Mouse (Mus musculus): ENCODE data around the gene Psmb6. TPM values are rescaled to one million over a fixed set of nuclear protein-coding genes. Genes with fewer than 3 reads are reported as not detected.
"Not testable (repeated sequence)": the region's sequence is repeated elsewhere in the genome, so short reads cannot be mapped to it uniquely, and the experiment has no call there.

The Psmb6 gene
- polyA plus RNA-seq, 1 experiment from 2014 or later: 689 TPM

GRCm38 (mm10) chr11:70509753-70510564, 15.2 kb upstream of the Psmb6 start:
- Histone ChIP-seq H3K4me1 (0 out of 2 replicates have a peak, but pooled peaks cover 3% of the 10 kb centered on the region), H3K27me3 (replicated peaks) (no peaks in the 10 kb centered on the region), H3K4me2 (peak overlapping the region; percentile 26; the same call in 1 of the 2 replicates), H3K9ac (no peak overlapping the region), H3K36me3 (no peaks in the 10 kb centered on the region), H3K4me3 (replicated peaks) (no peak overlapping the region), H3K27ac (no peak overlapping the region), H3K9me3 (no peaks in the 10 kb centered on the region)
- 12% methylated on average over 19 of the region's 19 CpGs for WGBS
- 0 out of 2 replicates have a peak, but pooled peaks have one; percentile 28 for ATAC-seq (ENCODE audit: insufficient read depth, low FRiP score, low read depth)

- Histone ChIP-seq H3K4me2 (no peak overlapping the region), H3K27ac (no peak overlapping the region), H3K9ac (no peak overlapping the region), H3K9me3 (no peaks in the 10 kb centered on the region), H3K4me3 (replicated peaks) (no peak overlapping the region), H3K36me3 (no peaks in the 10 kb centered on the region), H3K27me3 (replicated peaks) (no peaks in the 10 kb centered on the region), H3K4me1 (0 out of 2 replicates have a peak, but pooled peaks cover 3% of the 10 kb centered on the region)
- ATAC-seq (ENCODE audit: insufficient read depth, low FRiP score, low read depth): no peak
- 73% methylated on average over 2 of the region's 2 CpGs for WGBS
These were observed 13.9 kb upstream of the Psmb6 start for GRCm38 (mm10) chr11:70511242-70511641.

GRCm38 (mm10) chr11:70511825-70512224, 13.3 kb upstream of the Psmb6 start:
- Histone ChIP-seq H3K9ac (no peak overlapping the region), H3K4me2 (no peak overlapping the region), H3K27ac (no peak overlapping the region), H3K27me3 (replicated peaks) (no peaks in the 10 kb centered on the region), H3K9me3 (no peaks in the 10 kb centered on the region), H3K36me3 (no peaks in the 10 kb centered on the region), H3K4me1 (0 out of 2 replicates have a peak, but pooled peaks cover 3% of the 10 kb centered on the region), H3K4me3 (replicated peaks) (no peak overlapping the region)
- no peak for ATAC-seq (ENCODE audit: insufficient read depth, low FRiP score, low read depth)
- WGBS: 84% methylated on average over 7 of the region's 7 CpGs

DNA sequence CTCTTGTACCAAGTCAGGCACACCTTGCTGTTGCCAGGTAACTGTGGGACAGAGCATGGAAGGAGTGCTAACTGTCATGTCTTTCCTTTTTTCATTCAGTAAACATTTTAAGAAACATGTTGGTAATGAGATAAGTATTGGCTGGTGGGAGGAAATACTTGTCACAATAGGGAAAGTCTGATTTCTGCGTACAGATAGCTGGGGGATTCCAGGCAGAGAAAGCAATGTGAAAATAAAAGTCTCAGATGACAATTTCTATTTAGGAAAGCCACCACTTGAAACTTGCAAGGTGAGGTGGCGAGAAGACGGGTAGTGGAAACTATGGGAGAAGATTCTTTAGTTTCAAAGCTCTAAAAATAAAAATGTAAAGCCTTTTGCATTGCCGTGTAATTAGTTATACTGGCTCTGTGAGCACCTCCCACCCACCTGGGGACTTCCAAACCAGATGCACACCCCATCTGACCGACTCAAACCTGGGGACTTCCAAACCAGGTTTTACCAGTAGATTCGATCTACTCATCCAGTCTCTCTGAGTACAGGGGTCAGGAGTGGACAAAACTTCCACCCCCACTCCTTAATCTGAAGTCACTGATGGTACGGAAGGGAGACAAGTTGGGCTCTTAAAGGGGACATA, 12.3 kb upstream of the Psmb6 start:
- Histone ChIP-seq H3K4me2 (no peak overlapping the region), H3K9me3 (no peaks in the 10 kb centered on the region), H3K36me3 (no peaks in the 10 kb centered on the region), H3K4me3 (replicated peaks) (no peak overlapping the region), H3K27ac (no peak overlapping the region), H3K27me3 (replicated peaks) (no peaks in the 10 kb centered on the region), H3K9ac (no peak overlapping the region), H3K4me1 (0 out of 2 replicates have a peak, but pooled peaks cover 3% of the 10 kb centered on the region)
- ATAC-seq (ENCODE audit: insufficient read depth, low FRiP score, low read depth): no peak
- 73% methylated on average over 7 of the region's 7 CpGs for WGBS

- Histone ChIP-seq H3K4me2 (no peak overlapping the region), H3K9ac (no peak overlapping the region), H3K9me3 (no peaks in the 10 kb centered on the region), H3K36me3 (no peaks in the 10 kb centered on the region), H3K4me3 (replicated peaks) (no peak overlapping the region), H3K27ac (no peak overlapping the region), H3K4me1 (0 out of 2 replicates have a peak, but pooled peaks cover 3% of the 10 kb centered on the region), H3K27me3 (replicated peaks) (no peaks in the 10 kb centered on the region)
- ATAC-seq (ENCODE audit: insufficient read depth, low FRiP score, low read depth): no peak
- 60% methylated on average over 11 of the region's 11 CpGs for WGBS
These were observed 11.6 kb upstream of the Psmb6 start for GRCm38 (mm10) chr11:70513520-70513919.

- no peak for ATAC-seq (ENCODE audit: insufficient read depth, low FRiP score, low read depth)
- Histone ChIP-seq H3K9ac (no peak within 1 kb of the TSS), H3K27me3 (replicated peaks) (no peaks in the 10 kb centered on the region), H3K4me1 (0 out of 2 replicates have a peak, but pooled peaks cover 3% of the 10 kb centered on the region), H3K4me3 (replicated peaks) (no peak within 1 kb of the TSS), H3K36me3 (no peaks in the 10 kb centered on the region), H3K4me2 (no peak within 1 kb of the TSS), H3K9me3 (no peaks in the 10 kb centered on the region), H3K27ac (no peak within 1 kb of the TSS)
- 82% methylated on average over 7 of the region's 7 CpGs for WGBS
These were observed 10.9 kb upstream of the Psmb6 start, which contains the start of gene Vmo1 for GRCm38 (mm10) chr11:70514288-70514687. TSS of gene Vmo1 (minus strand) at chr11:70514616.

- no peaks in the 10 kb centered on the region for H3K9me3 ChIP-seq
- no peak for ATAC-seq (ENCODE audit: insufficient read depth, low FRiP score, low read depth)
- WGBS: 19% methylated on average over 2 of the region's 2 CpGs
These were observed 8.8 kb upstream of the Psmb6 start for GRCm38 (mm10) chr11:70516352-70516751.

DNA sequence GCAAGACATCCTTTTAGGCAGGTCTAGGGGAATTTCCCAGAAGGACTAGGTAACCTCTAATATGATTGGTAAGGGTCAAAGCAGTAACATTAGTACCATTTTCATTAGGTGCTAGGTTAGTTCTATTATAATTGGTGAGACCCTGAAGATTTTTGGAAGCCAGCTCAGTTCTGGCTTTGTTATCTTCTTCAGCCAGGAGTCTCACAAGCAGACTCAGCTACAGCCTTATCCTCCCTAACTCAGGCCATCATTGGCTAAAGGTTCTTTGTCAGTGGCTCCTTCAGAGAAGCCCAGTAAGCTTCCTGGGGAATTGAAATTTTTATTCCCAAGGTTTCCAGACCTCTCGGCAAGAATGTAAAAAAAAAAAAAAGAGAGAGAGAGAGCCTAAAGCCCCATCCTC, 6.7 kb upstream of the Psmb6 start:
- Histone ChIP-seq H3K9me3 (no peaks in the 10 kb centered on the region), H3K27me3 (replicated peaks) (no peaks in the 10 kb centered on the region), H3K36me3 (no peaks in the 10 kb centered on the region), H3K9ac (no peak overlapping the region), H3K4me1 (peaks cover 9% of the 10 kb centered on the region; the same call in 1 of the 2 replicates), H3K4me2 (no peak overlapping the region), H3K4me3 (replicated peaks) (no peak overlapping the region), H3K27ac (no peak overlapping the region)
- 33% methylated on average over 1 of the region's 1 CpGs for WGBS
- no peak for ATAC-seq (ENCODE audit: insufficient read depth, low FRiP score, low read depth)

More at GRCm38 (mm10) chr11:70516352-70516751, 8.8 kb upstream of the Psmb6 start:
- Histone ChIP-seq H3K36me3 (no peaks in the 10 kb centered on the region), H3K27ac (no peak overlapping the region), H3K4me2 (no peak overlapping the region), H3K27me3 (replicated peaks) (no peaks in the 10 kb centered on the region), H3K4me3 (replicated peaks) (no peak overlapping the region), H3K4me1 (peaks cover 9% of the 10 kb centered on the region; the same call in 1 of the 2 replicates), H3K9ac (no peak overlapping the region)

GRCm38 (mm10) chr11:70518923-70519322, 6.2 kb upstream of the Psmb6 start, which contains the start of gene Gltpd2:
TSS of gene Gltpd2 (plus strand) at chr11:70519196.
- H3K4me2 ChIP-seq: peak within 1 kb of the TSS; percentile 57
- WGBS: 74% methylated on average over 10 of the region's 10 CpGs
- peaks cover 9% of the 10 kb centered on the region; the same call in 1 of the 2 replicates for H3K4me1 ChIP-seq
- peak within 1 kb of the TSS; percentile 42 for H3K4me3 ChIP-seq (replicated peaks)
- no peaks in the 10 kb centered on the region for H3K27me3 ChIP-seq (replicated peaks)
- H3K9me3 ChIP-seq: no peaks in the 10 kb centered on the region
- no peak for ATAC-seq (ENCODE audit: insufficient read depth, low FRiP score, low read depth)
- no peaks in the 10 kb centered on the region for H3K36me3 ChIP-seq
- peak within 1 kb of the TSS; percentile 78 for H3K27ac ChIP-seq
- peak within 1 kb of the TSS; percentile 46 for H3K9ac ChIP-seq

- Histone ChIP-seq H3K4me2 (peak overlapping the region; percentile 57), H3K36me3 (no peaks in the 10 kb centered on the region), H3K27ac (peak overlapping the region; percentile 78), H3K4me3 (replicated peaks) (peak overlapping the region; percentile 42), H3K4me1 (peaks cover 9% of the 10 kb centered on the region; the same call in 1 of the 2 replicates), H3K9me3 (no peaks in the 10 kb centered on the region), H3K27me3 (replicated peaks) (no peaks in the 10 kb centered on the region), H3K9ac (peak overlapping the region; percentile 46)
- 15% methylated on average over 41 of the region's 41 CpGs for WGBS
- ATAC-seq (ENCODE audit: insufficient read depth, low FRiP score, low read depth): peak; percentile 38; the same call in 1 of the 2 replicates
These were observed 4.9 kb upstream of the Psmb6 start for GRCm38 (mm10) chr11:70520178-70520769.

- not testable (repeated sequence) for H3K9me3 ChIP-seq; H3K27me3 ChIP-seq (replicated peaks); H3K9ac ChIP-seq; H3K4me3 ChIP-seq (replicated peaks); ATAC-seq (ENCODE audit: insufficient read depth, low FRiP score, low read depth); H3K27ac ChIP-seq; H3K4me2 ChIP-seq
- Histone ChIP-seq H3K4me1 (peaks cover 21% of the 10 kb centered on the region), H3K36me3 (peaks cover 21% of the 10 kb centered on the region)
- WGBS: 86% methylated on average over 8 of the region's 8 CpGs
These were observed 1.7 kb upstream of the Psmb6 start for GRCm38 (mm10) chr11:70523306-70523989.

Measured in stomach, embryonic 15.5 days (tissue).